Mouse (Mus musculus) embryonic facial prominence, embryonic 15.5 days (tissue): Measurements from ENCODE around the gene Hcn2. TPM values are rescaled to one million over a fixed set of nuclear protein-coding genes. Genes with fewer than 3 reads are reported as not detected.

ENCODE experiments used
- ATAC-seq: fragments of 200-750 bp; cut with Nextera tagmentation; 2 replicates; pipeline ENCODE4 v1.8.0; 2017; ENCODE audit warnings: low read depth, moderate TSS enrichment; ENCODE audit not compliant: insufficient number of reproducible peaks, low FRiP score, low TSS enrichment
- H3K27ac ChIP-seq: fragments of 300-500 bp; sonication (generic); replicated peaks from 2 replicates; pipeline ENCODE4 v1.5.1; 2015; ENCODE audit warnings: mild to moderate bottlenecking, inconsistent platforms
- H3K27me3 ChIP-seq: fragments of 300-500 bp; sonication (generic); 2 replicates; pipeline ENCODE4 v1.6.1; 2015; ENCODE audit warnings: inconsistent platforms
- H3K36me3 ChIP-seq: fragments of 300-500 bp; sonication (generic); 2 replicates; pipeline ENCODE4 v1.6.1; 2015; ENCODE audit warnings: mild to moderate bottlenecking, inconsistent platforms
- H3K4me1 ChIP-seq: fragments of 300-500 bp; sonication (generic); 2 replicates; pipeline ENCODE4 v1.6.1; 2015; ENCODE audit warnings: inconsistent platforms
- H3K4me2 ChIP-seq: fragments of 300-500 bp; sonication (generic); replicated peaks from 2 replicates; pipeline ENCODE4 v1.6.1; 2015; ENCODE audit warnings: mild to moderate bottlenecking, inconsistent platforms
- H3K4me3 ChIP-seq: fragments of 300-500 bp; sonication (generic); replicated peaks from 2 replicates; pipeline ENCODE4 v1.5.1; 2015; ENCODE audit warnings: mild to moderate bottlenecking, inconsistent platforms
- H3K9ac ChIP-seq: fragments of 300-500 bp; sonication (generic); 2 replicates; pipeline ENCODE4 v1.6.1; 2015; ENCODE audit warnings: inconsistent platforms
- H3K9me3 ChIP-seq: fragments of 300-500 bp; sonication (generic); replicated peaks from 2 replicates; pipeline ENCODE4 v1.6.1; 2016; ENCODE audit warnings: inconsistent platforms
- WGBS: fragments of 180-500 bp; shearing (Covaris S2); methylation state at CpG from one replicate; pipeline ENCODE4 v1.1.7; 2015; 5-methylcytosine and 5-hydroxymethylcytosine counted together
- polyA plus RNA-seq: library from polyadenylated mRNA; unstranded; fragments of >200 nt; fragmentation: Nextera tagmentation; extraction: Ambion mirVana; gene quantifications from 2 replicates; pipeline ENCODE4 v1.2.1, GENCODE M21; 2015

Hcn2 gene
- polyA plus RNA-seq, 1 experiment from 2014 or later = 0.13 TPM

DNA sequence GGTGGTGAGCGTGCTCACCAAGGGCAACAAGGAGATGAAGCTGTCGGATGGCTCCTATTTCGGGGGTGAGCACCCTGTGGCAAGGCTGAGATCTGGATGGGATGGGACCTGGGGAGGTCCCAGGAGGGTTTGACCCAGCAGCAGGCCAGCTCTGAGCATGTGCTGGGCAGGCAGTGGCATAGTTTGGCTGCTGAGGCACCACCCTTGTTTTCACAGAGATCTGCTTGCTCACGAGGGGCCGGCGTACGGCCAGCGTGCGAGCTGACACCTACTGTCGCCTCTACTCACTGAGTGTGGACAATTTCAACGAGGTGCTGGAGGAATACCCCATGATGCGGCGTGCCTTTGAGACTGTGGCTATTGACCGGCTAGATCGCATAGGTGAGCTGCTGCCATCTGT lies 17.4 kb downstream of the Hcn2 start:
- H3K4me3 ChIP-seq = no peak overlapping the region
- H3K36me3 ChIP-seq = peaks cover 60% of the 10 kb centered on the region
- H3K4me2 ChIP-seq = no peak overlapping the region
- no peaks in the 10 kb centered on the region for H3K4me1 ChIP-seq
- 92% methylated on average over 15 of the region's 15 CpGs for WGBS
- no peak overlapping the region for H3K9ac ChIP-seq
- no peak for ATAC-seq
- peaks cover 23% of the 10 kb centered on the region for H3K9me3 ChIP-seq
- H3K27ac ChIP-seq = no peak overlapping the region
- H3K27me3 ChIP-seq = no peaks in the 10 kb centered on the region; the same call in 1 of the 2 replicates

DNA sequence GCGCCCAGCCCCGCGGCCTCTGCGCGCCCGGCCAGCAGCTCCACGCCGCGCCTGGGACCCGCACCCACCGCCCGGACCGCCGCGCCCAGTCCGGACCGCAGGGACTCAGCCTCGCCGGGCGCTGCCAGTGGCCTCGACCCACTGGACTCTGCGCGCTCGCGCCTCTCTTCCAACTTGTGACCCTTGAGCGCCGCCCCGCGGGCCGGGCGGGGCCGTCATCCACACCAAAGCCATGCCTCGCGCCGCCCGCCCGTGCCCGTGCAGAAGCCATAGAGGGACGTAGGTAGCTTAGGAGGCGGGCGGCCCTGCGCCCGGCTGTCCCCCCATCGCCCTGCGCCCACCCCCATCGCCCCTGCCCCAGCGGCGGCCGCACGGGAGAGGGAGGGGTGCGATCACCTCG lies 18.9 kb downstream of the Hcn2 start:
- 36% methylated on average over 48 of the region's 52 CpGs for WGBS
- Histone ChIP-seq H3K4me3 (no peak overlapping the region), H3K27me3 (no peaks in the 10 kb centered on the region; the same call in 1 of the 2 replicates), H3K4me2 (no peak overlapping the region), H3K9ac (no peak overlapping the region), H3K4me1 (no peaks in the 10 kb centered on the region), H3K9me3 (peaks cover 38% of the 10 kb centered on the region), H3K27ac (no peak overlapping the region), H3K36me3 (peaks cover 76% of the 10 kb centered on the region)
- no peak for ATAC-seq

DNA sequence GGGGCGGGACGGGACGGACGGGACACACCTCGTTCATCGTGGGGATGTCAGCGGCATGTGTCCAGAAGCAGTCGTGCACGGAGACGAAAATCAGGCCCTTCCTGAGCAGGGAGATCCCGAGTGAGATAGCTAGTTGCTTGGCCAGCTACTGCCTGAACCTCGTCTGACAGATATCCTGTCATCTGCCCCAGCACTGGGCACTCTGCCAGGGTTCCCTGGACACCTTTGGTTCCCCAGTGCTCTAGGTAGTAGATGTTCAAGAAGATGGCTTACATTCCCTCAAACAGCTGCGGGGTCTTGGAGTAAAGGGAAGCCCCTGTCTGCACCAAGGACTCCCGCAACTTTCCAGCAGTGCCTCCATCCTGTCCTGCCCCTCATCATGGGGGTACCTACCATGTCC lies 20.3 kb downstream of the Hcn2 start:
- no peak for ATAC-seq
- Histone ChIP-seq H3K4me1 (no peaks in the 10 kb centered on the region), H3K27ac (no peak overlapping the region), H3K27me3 (no peaks in the 10 kb centered on the region; the same call in 1 of the 2 replicates), H3K4me2 (no peak overlapping the region), H3K9me3 (peaks cover 42% of the 10 kb centered on the region), H3K4me3 (no peak overlapping the region), H3K9ac (no peak overlapping the region), H3K36me3 (peaks cover 89% of the 10 kb centered on the region)
- WGBS = 90% methylated on average over 14 of the region's 14 CpGs

DNA sequence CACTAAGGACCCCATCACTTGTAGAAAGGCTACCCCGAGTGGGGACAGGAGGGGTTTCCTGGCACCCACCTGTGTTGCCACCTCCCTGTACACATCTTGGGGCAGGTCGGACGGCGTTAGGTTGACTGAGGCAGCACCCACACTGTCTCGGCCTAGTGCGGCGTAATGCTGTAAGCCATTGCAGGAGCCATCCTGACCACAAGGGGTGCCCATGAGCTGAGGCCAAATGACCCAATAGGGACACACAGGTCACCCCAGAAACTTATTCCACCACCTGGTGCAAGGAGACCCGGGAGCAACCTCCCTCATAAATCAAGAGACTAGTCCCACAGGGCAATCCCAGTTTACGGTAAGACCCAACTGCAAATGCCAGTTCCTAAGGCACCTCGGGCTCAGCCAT lies 21.8 kb downstream of the Hcn2 start:
- Histone ChIP-seq H3K4me3 (no peak overlapping the region), H3K4me1 (no peaks in the 10 kb centered on the region), H3K36me3 (peaks cover 97% of the 10 kb centered on the region), H3K9ac (no peak overlapping the region), H3K4me2 (no peak overlapping the region), H3K27me3 (no peaks in the 10 kb centered on the region; the same call in 1 of the 2 replicates), H3K27ac (no peak overlapping the region), H3K9me3 (peaks cover 42% of the 10 kb centered on the region)
- 87% methylated on average over 10 of the region's 10 CpGs for WGBS
- no peak for ATAC-seq

DNA sequence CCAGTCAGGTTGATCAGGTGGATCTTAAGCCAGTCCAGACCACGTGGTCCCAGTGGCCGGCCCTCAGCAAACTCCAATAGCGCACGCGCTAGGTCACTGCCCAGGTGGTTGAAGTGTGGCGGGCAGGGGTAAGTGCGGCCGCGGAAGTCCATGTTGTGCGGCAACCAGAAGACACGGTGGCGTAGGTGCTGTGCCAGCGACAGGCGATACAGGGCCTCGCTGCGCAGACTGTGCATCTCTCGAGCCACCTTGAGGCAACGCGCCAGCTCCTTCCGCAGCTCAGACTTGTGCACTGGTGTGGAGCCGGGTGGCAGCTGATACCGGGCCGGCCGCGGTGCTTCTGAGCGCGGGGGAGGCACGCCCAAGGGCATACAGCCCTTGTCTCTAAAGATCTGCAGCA lies 22.8 kb downstream of the Hcn2 start:
- Histone ChIP-seq H3K9me3 (peaks cover 42% of the 10 kb centered on the region), H3K4me2 (no peak overlapping the region)

DNA sequence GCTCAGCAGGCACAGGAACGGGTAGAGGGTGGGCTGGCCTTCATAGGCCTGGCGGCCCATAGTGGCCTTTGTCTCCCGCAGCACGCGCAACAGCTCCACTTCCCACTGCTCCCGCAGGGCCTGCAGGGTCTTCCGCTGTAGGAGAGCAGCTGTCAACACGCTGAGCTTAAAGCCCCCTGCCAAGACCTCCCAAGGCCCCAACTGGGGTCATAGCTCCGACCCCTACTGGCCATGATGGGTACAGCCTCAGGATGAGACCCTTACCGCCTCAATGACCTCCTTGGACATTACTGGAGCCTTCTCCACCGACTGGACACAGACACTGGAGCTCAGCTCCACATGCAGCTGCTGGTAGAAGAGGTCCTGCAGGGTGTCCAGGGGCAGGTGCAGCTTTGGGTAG lies 24.4 kb downstream of the Hcn2 start:
- ATAC-seq = no peak
- no peak overlapping the region for H3K4me2 ChIP-seq
- H3K4me1 ChIP-seq = peaks cover 5% of the 10 kb centered on the region
- peaks cover 42% of the 10 kb centered on the region for H3K9me3 ChIP-seq
- no peak overlapping the region for H3K27ac ChIP-seq
- H3K4me3 ChIP-seq = no peak overlapping the region
- 71% methylated on average over 11 of the region's 11 CpGs for WGBS
- no peak overlapping the region for H3K9ac ChIP-seq
- peaks cover 85% of the 10 kb centered on the region for H3K36me3 ChIP-seq
- H3K27me3 ChIP-seq = no peaks in the 10 kb centered on the region

More for the DNA sequence above, 22.8 kb downstream of the Hcn2 start:
- H3K27me3 ChIP-seq = no peaks in the 10 kb centered on the region; the same call in 1 of the 2 replicates
- H3K27ac ChIP-seq = no peak overlapping the region
- no peak for ATAC-seq
- peaks cover 97% of the 10 kb centered on the region for H3K36me3 ChIP-seq
- no peak overlapping the region for H3K9ac ChIP-seq
- 96% methylated on average over 28 of the region's 28 CpGs for WGBS
- no peaks in the 10 kb centered on the region for H3K4me1 ChIP-seq
- H3K4me3 ChIP-seq = no peak overlapping the region

DNA sequence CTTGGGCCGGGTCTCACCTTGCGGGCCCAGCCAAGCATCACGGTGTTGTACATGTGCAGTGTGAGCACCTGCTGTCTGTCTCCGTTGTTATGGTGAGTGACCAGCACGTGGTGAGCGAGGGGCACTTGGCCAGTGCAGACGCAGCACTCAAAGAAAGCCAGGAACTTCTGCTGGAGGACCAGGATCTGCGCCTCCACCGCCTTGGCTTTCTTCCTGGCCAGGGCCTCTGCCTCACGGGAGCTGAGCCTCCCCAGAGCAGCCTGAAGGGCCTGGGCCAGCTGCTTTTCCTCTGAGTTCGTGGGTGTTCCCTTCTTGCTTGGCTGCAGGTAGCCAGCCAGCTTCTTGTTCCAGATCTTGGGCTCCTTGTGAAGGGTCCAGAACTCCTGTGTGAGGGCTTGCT lies 26.7 kb downstream of the Hcn2 start:
- no peak overlapping the region for H3K4me3 ChIP-seq
- H3K4me1 ChIP-seq = peaks cover 12% of the 10 kb centered on the region
- 92% methylated on average over 11 of the region's 11 CpGs for WGBS
- H3K27ac ChIP-seq = no peak overlapping the region
- H3K4me2 ChIP-seq = no peak overlapping the region
- H3K9ac ChIP-seq = no peak overlapping the region
- peaks cover 62% of the 10 kb centered on the region for H3K36me3 ChIP-seq
- no peaks in the 10 kb centered on the region for H3K27me3 ChIP-seq
- ATAC-seq = no peak
- H3K9me3 ChIP-seq = peaks cover 26% of the 10 kb centered on the region

DNA sequence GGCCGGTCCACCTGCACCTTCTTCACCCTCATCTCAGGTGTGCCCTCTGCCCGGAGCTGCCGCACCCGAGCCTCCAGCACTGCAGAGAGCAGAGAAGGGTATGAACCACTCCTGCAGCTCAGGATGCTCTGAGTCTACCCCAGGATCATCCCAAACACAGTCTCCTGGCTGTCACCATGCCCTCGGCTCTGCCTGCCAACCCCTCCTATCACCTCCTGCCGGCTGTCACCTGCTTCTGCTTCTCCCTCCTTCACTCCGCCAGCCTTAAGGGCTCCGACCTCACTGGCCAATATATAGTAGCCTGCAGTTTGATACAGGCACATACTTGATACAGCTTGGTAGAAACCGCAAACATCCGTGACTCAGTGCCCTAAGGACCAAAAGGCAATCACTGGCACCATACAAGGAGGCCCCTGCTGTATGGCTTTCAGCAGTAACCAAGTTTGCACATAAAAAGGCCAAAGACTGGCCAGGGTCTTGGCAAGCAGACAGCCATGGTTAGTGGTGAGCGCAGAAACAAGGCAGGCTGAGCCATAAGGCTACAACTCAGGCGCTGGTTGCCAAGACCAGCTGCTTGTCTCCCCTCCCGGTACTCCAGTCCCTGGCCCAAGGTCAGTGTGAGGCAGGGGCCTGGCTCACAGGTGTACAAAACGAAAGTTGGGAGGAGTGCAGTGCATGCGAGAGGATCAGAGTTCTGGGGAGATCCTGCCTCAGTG lies 27.4 kb downstream of the Hcn2 start:
- no peak overlapping the region for H3K4me3 ChIP-seq
- 91% methylated on average over 15 of the region's 15 CpGs for WGBS
- H3K4me1 ChIP-seq = peaks cover 12% of the 10 kb centered on the region
- no peak overlapping the region for H3K27ac ChIP-seq
- peaks cover 56% of the 10 kb centered on the region for H3K36me3 ChIP-seq
- ATAC-seq = no peak
- no peak overlapping the region for H3K9ac ChIP-seq
- H3K27me3 ChIP-seq = no peaks in the 10 kb centered on the region
- H3K9me3 ChIP-seq = peaks cover 20% of the 10 kb centered on the region
- H3K4me2 ChIP-seq = no peak overlapping the region

DNA sequence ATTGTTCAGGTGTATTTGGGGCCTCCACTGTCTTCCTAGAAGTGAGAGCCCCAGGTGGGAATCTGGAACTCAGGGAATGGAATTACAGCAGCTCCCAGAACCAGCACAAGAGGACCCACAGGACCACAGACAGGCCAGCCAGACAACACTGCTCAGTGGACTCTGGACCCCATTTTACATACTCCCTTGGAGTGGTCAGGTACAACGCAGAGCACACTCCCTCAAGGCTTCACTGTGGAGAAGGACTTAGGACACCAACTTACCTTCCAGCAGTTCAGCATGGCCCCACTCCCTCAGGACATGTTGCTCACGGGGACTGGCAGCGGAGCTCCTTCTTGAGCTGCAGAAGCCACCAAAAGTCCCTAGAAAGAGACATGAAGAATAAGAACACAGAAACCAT lies 29.0 kb downstream of the Hcn2 start:
- H3K36me3 ChIP-seq = peaks cover 40% of the 10 kb centered on the region
- no peak overlapping the region for H3K27ac ChIP-seq
- peaks cover 4% of the 10 kb centered on the region; the same call in 1 of the 2 replicates for H3K9me3 ChIP-seq
- 85% methylated on average over 3 of the region's 3 CpGs for WGBS
- no peak for ATAC-seq
- no peaks in the 10 kb centered on the region for H3K27me3 ChIP-seq
- H3K4me1 ChIP-seq = peaks cover 12% of the 10 kb centered on the region
- H3K9ac ChIP-seq = no peak overlapping the region
- peak overlapping the region; percentile 62 for H3K4me2 ChIP-seq
- peak overlapping the region; percentile 76 for H3K4me3 ChIP-seq

DNA sequence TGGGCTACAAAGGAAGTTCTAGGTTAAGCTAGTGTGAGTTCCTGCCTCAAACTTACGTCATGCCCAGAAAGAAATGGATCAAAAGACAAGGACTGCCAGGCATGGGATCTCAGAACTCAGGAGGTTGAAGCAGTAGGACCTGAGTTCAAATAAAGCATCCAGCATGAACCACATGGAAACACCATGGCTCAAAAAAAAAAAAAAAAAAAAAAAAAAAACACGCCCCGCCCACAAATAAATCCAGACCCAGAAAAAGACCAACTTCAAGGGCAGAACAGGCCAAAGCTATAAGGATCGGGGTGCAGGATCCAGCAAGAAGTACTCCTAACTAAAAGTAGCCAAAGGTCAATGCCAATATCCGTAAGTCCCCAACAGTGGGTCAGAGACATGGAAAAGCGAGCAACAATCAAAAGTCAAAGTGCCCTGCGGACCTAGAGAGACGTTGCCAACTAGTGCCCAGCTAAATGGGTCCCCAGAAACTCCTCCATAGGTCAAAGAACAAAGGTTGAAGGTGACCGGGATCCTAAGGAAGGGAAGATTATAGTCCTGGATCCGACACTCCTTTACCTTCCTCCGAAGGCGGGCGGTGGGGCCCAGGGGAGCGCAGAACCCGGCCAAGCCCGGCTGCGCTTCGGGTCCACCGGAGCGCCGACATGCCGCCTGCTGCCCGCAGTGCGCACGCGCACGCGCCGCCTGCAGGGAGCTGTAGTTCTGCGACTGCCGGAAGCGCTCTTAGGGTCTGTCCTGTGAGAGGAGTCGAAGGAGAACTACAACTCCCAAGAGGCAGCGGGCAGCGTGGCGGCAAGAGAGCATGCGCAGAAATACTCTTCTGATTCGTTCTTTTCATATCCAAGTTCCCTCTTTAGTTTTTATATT lies 29.7 kb downstream of the Hcn2 start, which contains the start of gene Polrmt:
Gene Polrmt (minus strand): TSS at position 684 of the 876 bp plus-strand sequence.
- Histone ChIP-seq H3K4me2 (peak within 1 kb of the TSS; percentile 62), H3K36me3 (peaks cover 33% of the 10 kb centered on the region), H3K4me1 (peaks cover 12% of the 10 kb centered on the region), H3K4me3 (peak within 1 kb of the TSS; percentile 76), H3K27me3 (no peaks in the 10 kb centered on the region), H3K9me3 (no peaks in the 10 kb centered on the region), H3K27ac (peak within 1 kb of the TSS; percentile 51; the same call in 1 of the 2 replicates), H3K9ac (peak within 1 kb of the TSS; percentile 51; the same call in 1 of the 2 replicates)
- peak; percentile 95 for ATAC-seq
- 2% methylated on average over 38 of the region's 38 CpGs for WGBS

DNA sequence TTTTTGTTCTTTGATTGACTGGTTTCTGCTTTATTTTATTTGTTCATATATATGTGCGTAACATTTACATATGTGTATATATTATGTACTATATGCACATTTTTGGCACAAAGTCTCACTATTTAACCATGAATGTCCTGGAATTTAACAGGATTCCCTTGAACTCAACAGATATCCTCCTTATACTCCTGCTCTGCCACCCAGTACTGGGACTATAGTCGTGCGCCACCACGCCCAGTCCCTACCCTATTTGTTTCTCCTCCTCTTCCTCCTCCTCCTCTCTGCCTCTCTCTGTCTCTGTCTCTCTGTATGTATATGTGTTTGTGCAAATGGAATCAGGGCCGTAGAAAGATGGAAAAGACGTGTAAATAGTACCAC lies 30.3 kb downstream of the Hcn2 start:
- H3K9me3 ChIP-seq = no peaks in the 10 kb centered on the region
- WGBS = 24% methylated on average over 6 of the region's 6 CpGs
- no peaks in the 10 kb centered on the region for H3K27me3 ChIP-seq
- peaks cover 12% of the 10 kb centered on the region for H3K4me1 ChIP-seq
- peak overlapping the region; percentile 62 for H3K4me2 ChIP-seq
- 0 out of 2 replicates have a peak overlapping the region, but pooled peaks have one; percentile 34 for H3K27ac ChIP-seq
- peaks cover 26% of the 10 kb centered on the region for H3K36me3 ChIP-seq
- H3K9ac ChIP-seq = no peak overlapping the region
- H3K4me3 ChIP-seq = peak overlapping the region; percentile 76
- ATAC-seq = no peak
